Mouse (Mus musculus) Muller cell, postnatal 12 days (primary cell): ENCODE measurements around the gene Begain.

Experiments used
- DNase-seq: peaks from one replicate; pipeline ENCODE4 v3.0.0-alpha.2; 2015; ENCODE audit errors: inconsistent ontology term

The Begain gene

GRCm38 (mm10) chr12:109053020-109053806 is 14.8 kb downstream of the Begain start:
- DNase-seq: peak; percentile 56

DNA sequence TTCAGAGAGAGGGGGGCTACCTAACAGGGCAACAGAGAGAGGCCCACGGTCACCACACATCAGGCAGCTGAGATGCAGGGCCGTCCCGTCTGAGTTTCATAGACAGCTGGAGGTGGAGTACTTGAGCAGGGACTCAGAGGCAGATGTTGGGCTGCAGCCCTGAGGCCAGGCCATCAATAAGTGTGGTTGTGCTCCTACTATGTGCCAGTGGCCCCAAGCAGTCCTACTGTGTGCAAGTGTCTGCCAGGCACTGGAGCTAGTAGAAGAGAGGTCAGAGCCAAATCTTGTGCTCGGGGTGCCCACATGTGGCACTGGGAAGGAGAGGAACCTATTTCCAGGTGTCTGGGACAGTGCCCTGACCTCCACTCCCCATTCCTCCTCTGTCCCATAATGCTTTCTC is 18.1 kb downstream of the Begain start:
- DNase-seq: no peak

GRCm38 (mm10) chr12:109045581-109045980 is 22.4 kb downstream of the Begain start:
- DNase-seq: no peak

- DNase-seq: no peak
Measured at GRCm38 (mm10) chr12:109044497-109044896, 23.5 kb downstream of the Begain start.

GRCm38 (mm10) chr12:109039311-109039710 is 28.7 kb downstream of the Begain start:
- DNase-seq: no peak

DNA sequence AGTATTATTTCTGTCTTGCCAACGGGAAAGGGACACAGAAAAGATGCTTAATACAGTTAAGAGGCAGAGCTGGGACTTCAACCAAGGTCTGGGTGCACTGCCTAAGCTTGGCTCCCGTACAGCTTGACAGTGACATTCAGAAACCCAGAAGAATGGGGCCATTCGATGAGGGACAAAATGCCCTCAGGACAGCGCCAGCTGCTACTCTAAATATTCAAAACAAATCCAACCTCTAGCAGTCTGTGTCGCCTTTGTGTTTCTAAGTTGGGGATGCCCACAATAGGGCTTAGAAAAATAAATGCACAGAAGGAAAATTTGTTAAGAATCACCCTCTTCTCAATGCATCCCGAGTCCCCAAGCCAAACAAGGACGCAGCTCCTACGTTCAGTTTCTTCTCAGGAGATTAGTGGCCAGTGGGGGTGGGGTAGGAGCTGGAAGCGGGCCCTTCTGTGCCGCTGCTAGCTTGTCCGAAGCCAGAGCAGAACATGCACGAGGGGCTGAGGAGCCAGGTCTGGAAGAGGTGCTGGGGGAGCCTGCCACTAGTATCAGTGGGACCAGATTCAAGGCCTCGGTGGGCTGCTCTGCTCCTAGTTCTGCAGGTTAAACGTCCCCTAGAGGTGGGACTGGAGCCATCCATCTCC is 29.7 kb downstream of the Begain start:
- peak; percentile 76 for DNase-seq

DNA sequence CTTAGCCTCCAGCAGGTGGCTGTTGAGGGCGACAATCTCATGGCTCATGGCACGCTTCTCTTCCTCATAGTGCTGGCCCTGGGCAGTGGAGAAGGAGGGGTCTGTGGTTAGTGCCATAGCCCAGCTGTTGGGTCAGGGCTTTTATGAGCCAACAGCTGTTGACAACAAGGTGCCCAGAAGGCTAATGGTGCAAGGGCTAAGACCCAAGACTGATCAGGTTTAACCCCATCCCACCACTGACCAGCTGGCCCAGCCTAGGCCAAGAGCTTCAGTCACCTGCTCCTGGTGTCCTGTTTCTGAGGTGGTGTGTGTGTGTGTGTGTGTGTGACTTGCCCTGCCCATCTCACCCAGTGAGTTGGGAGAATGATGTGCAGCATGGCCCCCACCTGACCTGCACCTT is 31.0 kb downstream of the Begain start:
- no peak for DNase-seq

DNA sequence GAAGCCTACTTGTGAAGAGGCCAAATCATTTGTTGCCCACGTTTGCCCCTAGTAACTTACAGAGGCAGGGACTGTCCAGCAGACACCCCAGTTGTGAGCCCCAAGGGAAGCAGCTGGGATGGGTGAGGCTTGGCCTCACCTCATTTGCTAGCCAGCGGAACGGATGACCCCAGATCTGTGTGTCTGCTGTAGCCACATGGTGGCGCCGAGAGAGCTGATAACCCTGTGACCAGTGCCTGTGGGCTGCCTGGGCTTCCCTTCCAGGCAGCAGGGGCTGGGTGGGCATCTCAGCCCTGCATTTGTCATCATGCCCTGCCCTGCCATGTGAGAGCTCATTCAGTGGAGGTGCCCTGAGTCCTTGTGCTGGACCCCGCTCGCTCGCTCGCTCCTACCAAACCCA is 44.2 kb downstream of the Begain start:
- DNase-seq: no peak

DNA sequence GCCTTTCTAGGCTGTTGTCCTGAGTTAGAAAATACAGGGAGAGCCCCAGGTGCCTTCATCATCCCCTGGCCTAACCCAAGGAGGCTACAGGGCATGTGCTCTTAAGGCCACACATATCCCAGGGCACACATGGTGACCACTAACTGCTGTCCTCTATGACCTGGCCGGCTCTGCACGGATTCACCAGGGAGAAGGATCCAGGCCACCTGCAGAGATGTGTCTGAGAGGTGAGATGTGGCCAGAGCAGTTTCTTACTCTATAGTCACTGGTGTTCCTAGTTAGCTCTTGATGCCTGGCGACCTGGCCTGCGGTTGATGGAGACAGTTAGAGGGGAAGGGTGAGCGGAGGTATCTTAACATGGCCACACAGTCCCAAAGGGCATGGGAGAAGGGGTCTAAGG is 45.1 kb downstream of the Begain start:
- no peak for DNase-seq

GRCm38 (mm10) chr12:109022181-109022691 is 45.8 kb downstream of the Begain start:
- DNase-seq: no peak

DNA sequence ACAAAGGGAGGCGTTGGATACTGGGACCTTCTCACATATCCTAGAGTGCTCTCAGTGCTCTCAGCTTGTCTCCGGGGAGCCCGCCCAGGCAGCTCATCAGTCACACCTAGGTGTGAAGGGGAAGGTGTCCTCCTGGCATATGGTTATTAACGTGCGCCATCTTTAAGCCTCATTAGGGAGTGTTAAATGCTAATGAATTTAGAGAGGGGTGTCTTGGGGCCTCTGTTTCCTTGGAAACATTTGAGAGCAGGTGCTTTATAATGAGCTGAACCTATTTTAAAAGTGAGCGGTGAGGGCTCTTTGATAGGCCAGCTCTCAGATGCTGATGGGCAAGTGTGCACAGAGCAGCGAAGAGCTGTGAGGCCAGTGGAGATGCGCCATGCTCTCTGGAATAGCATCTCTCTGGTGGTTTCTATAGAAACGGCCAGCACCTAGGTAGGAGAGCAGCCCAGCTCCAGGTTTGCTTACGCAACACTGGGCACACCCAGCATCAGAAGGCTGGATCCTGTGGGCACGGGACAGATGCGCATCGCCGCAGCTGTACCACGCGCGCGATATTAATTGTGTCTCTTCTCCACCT is 57.9 kb downstream of the Begain start:
- no peak for DNase-seq

DNA sequence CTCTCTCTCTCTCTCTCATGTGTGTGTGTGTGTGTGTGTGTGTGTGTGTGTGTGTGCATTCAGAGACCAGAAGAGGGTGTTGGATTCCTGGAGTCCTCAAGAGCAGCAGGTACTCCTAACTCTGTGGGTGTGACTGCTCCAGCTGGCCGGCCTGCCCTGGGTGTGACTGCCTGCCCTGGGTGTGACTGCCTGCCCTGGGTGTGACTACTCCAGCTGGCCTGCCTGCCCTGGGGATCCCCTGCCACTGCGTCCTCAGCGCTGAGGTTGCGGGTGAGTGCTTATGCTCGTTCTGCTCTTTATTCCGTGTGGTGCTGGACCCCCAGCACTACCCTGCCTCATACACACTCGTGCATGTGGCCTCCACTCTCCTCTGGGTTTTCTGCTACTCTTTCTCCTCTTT is 65.0 kb downstream of the Begain start:
- no peak for DNase-seq

- DNase-seq: no peak
Measured at GRCm38 (mm10) chr12:108997249-108997648, 70.8 kb downstream of the Begain start.

DNA sequence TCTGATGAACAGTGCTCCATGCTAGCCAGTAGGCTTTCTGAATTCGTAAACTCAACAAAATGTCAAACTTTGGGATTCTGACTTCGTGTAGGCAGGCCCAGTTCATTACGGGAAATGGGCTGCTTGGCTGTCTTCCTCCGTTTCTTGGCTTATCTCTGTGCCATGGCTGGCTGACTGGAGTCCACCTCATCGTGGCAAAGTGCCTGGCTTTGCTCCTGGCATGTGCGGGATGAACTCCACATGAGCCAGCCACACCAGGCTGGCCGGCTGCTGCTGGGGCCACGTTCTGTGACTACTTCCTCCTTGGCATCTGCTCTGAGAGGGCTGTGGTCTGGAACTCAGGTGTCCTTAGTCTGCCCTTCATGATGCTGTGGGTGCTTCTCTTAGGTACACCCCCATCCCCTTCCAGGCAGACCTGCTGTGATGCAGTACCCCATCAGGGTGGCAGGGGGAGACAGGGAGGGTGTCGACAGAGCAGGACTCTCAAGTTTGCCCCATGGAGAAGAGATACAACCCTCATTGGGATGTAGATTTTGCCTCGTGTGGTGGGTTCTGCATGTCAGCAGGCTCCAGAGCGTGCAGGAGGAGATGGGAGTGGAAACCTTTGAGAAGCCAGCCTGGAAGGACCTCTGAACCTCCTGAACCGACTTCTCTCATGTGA is 71.9 kb downstream of the Begain start:
- no peak for DNase-seq

GRCm38 (mm10) chr12:108994436-108995031 is 73.5 kb downstream of the Begain start:
- DNase-seq: peak; percentile 72

DNA sequence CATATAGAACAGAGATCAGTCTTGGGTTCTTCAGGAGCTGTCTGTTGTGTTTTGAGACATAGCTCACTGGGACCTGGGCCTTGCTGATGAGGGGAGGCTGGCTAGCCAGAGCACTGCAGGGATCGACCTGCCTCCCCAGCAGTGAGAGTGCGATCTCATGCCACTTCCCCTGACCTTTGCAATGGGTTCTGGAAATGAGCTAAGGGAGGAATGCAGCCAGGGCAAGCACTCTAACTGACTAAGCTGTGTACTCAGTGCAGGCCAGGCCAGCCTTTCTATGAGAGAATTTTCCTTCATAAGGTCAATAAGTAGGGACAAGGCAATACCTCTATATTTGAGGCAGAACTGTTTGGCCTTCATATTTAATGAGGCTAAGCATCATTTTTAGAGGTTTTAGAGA is 75.0 kb downstream of the Begain start:
- no peak for DNase-seq

DNA sequence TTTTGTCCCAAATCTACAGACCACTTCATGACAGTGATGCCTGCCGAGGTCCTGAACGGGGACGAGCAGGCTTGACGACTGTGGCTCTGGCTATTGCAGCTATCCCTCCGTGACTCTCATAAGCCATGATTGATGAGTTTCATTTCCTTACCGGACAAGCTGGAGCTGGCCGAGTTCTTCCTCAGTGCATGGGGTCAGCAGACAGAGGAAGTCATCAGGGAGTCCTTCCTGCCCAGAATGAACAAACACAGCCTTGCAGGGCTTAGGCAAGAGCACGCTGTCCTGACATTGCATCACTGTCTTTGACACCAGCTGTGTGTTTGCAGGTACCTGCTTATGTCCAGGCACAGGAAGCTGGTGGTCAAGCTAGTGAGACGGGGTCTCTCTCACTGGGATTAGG is 77.6 kb downstream of the Begain start:
- DNase-seq: no peak

DNA sequence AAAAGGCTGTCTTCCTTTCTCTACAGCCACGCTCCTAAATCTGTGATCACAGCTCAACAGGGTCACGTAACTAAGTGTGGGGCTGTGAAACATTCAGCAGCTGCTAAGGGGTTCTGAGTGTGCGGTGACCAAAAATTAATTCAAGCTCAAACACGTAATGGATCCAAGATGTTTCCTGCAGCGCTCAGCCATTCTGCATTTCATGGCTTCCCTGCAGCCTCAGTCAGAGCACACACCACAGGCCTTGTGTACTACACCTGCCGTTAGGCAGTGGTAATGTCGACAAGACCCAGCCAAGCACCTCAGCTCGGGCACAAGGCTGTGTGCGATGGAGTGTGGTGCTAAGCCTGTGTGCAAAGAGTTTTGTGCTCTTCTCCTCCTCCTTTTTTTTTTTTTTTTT is 80.6 kb downstream of the Begain start:
- DNase-seq: no peak

- no peak for DNase-seq
Measured at GRCm38 (mm10) chr12:108985025-108985424, 83.0 kb downstream of the Begain start.

DNA sequence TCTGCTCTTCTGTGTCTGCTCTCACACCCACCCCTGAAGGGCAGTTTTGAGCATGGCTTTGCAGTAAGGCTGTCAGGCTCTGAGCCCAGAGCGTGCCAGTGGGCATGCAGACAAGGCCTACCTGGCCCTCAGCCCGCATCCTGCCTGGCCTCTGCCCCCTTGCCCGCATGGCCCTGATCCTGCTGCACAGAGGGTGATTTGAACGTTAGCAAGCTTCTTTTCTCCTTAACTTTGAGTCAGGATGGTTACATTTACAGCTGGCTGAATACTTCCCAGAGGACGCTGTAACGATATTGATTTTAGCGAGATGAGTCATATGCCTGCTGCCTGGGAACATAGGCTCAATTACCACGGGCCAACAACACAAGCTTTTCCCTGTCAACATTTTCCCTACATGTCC is 83.5 kb downstream of the Begain start:
- DNase-seq: peak; percentile 78

DNA sequence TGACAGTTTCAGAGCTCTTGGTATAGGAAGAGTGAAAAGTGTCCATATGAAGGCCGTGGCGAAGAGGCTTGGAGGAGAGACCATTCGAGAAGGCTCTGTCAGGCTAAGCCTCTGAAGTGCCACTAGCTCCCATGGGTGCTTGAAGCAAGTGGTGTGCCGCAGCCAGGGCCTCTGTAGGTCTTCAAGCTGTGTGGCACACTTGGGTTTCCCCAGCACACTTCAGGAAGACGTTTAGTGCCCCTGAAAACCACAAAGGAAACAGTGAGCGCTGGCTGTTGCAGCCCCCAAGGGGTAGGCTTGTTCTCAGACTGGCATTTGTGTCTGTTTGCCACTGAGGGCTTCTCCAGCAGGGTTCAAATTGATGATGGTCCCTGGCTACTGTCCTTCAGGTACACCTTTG is 84.5 kb downstream of the Begain start:
- DNase-seq: no peak

- no peak for DNase-seq
Measured at GRCm38 (mm10) chr12:108982684-108982960, 85.4 kb downstream of the Begain start.
